Mouse (Mus musculus): ENCODE data around the gene Actn4.

The Actn4 gene

GRCm38 (mm10) chr7:28961927-28962670, at the start of gene Actn4:
Gene Actn4, minus strand, starts transcription at chr7:28962340.
- DNase-seq (ENCODE audit: low read depth, low spot score): peak; percentile 95

DNA sequence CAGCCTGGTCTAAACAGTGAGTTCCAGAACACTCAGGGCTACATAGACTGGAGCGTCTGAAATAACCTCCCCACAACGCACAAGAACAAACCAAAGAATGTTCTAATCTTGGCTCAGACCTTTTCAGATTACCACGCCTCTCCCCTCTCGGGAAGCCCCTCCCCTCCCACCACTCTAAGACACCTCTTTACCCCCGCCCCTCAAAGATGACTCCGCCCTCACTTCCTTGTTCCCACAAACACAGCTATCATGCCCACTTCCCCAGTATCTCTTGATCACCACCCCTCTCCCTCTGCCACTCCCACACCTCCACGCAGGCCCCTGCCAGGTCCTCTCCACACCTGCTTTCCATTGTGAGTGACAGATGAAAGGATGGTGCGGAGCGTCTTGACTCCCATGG, 46.6 kb upstream of the Actn4 start:
- DNase-seq (ENCODE audit: low read depth, low spot score): no peak

DNA sequence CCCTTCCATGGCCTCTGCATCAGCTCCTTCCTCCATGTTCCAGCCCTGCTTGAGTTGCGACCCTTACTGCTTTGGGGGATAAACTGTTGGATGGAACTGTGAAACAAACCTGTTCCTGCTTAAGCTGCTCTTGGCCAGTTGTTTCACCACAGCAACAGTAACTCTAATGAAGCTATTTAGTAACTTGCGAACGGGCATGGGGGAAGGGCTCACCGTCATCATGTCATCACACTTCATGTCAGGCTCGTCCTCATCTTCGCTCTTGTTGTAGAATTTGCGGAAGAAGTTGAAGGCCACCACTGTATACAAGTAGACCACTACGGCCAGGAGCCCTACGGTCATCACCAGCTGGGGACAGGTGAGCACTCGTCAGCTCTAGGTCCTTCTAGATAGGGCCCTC, 46.0 kb upstream of the Actn4 start:
- no peak for DNase-seq (ENCODE audit: low read depth, low spot score)

DNA sequence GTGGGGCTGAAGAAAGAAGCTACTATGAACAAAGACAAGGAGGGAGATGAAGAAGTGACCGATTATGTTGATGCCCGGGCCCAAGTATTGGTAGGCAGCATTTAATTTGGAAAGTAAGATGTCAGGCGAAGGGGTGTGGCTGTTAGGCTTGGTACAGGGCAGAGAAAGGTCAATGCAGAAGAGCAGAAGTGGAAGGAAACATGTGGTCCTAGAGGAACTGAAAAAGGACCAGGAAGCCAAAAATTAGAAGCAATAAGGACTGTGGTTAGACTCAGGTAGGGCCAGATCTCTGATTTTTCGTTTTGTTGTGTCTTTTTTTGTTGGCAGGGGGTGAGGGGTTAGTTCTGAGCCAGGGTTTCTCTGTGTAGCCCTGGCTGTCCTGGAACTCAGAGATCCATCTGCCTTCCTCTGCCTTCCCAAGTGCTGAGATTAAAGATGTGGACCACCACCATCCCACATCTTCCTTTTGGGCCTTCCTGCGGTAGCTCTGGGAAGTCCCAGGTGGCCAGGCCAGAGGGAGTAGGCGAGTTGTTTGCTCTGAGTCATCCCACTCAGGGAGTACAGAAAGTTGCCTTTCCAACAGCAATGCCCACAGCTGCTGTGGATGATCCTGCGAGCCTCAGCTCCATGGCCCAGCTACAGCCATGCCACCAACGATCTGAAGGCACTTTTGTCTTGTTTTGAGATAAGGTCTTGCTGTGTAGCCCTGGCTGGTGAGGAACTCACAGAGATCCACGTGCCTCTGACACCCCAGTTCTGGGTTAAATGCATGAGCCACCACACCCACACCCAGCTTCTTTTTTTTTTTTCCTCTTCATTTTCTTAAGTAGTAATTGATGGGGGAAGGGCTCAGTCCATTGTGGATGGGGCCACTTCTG, 45.3 kb upstream of the Actn4 start:
- DNase-seq (ENCODE audit: low read depth, low spot score): no peak

DNA sequence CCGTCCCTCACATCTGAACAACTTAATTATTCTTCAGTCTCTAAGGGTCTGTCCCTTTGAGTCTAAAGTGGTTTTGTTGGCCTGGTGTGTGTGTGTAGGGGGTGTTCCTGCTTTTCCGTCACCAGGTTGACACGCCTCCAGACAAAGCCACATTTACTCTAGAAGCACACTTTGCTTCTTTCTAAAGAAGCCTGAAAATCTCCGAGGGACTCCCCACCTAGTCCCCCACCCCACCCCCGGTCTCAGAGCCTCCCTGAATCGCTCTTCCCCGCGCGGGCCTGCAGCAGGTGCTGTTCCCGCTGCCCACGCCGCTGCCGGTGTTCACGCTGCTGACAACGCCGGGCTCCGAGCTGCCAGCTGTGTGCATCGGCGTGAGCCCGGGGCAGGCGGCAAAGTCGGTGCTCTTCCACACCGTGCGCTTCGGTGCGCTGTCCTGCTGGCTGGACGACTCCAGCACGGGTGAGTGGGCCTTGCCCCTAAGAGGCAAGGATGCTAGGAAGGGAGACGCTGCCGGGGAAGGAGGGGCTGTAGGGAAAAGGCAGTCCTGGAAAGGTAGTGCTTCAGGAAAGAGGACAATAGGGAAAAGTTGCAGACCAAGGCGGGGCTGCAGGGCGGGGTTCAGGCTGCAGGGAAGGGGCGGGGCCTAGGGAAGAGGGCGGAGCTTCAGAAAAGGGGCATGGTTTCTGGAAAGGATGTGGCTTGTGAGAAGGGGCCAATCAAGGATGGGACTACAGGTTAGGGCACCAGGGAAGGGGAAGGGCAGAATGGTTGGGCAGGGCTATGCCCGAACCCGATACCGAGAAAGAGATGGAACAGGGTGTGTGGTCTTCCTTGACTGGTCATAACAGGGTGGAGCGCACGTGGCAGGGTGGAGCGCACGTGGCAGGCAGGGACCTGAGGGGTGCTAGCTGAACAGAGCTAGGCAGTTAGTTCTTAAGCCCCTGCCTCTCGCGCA, 38.8 kb upstream of the Actn4 start:
- no peak for DNase-seq (ENCODE audit: low read depth, low spot score)

DNA sequence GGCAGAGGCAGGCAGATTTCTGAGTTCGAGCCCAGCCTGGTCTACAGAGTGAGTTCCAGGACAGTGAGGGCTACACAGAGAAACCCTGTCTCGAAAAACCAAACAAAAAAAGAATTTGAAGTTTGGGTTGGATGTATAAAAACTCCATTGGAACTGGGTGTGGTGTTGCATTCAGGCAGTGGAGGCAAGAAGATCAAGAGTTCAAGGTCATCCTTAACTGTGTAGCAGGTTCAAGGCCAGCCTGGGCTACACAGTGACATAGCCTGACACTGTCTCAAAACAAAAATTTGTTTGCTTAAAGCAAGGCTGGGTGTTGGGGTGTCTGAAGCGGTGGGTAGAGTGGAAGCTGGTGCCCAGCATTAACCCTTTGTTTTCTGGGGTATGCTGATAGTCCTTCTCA, 31.3 kb upstream of the Actn4 start:
- DNase-seq (ENCODE audit: low read depth, low spot score): no peak

DNA sequence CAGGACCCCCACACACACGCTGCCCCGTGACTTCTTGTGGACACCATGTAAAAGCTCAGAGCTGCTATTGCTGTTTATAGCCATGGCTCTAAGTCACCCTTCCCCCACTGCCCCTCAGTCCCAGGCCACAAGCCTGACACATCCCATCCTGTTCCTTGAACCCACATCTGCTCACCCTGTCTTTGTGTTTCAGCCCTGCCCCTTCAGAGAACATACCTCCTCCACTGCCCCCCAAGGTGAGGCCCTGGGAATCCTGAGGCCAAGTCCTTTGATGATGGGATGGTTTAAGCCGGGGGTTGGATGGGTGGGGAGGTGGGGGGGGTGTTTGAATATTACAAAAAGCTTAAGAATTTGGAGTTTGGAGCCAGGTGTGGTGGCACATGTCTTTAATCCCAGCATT, 30.9 kb upstream of the Actn4 start:
- no peak for DNase-seq (ENCODE audit: low read depth, low spot score)

GRCm38 (mm10) chr7:28991616-28992015, 29.5 kb upstream of the Actn4 start:
- DNase-seq (ENCODE audit: low read depth, low spot score): no peak

- no peak for DNase-seq (ENCODE audit: low read depth, low spot score)
Observed at GRCm38 (mm10) chr7:28990766-28991273, 28.7 kb upstream of the Actn4 start.

- DNase-seq (ENCODE audit: low read depth, low spot score): no peak
Observed at GRCm38 (mm10) chr7:28985207-28985606, 23.1 kb upstream of the Actn4 start.

DNA sequence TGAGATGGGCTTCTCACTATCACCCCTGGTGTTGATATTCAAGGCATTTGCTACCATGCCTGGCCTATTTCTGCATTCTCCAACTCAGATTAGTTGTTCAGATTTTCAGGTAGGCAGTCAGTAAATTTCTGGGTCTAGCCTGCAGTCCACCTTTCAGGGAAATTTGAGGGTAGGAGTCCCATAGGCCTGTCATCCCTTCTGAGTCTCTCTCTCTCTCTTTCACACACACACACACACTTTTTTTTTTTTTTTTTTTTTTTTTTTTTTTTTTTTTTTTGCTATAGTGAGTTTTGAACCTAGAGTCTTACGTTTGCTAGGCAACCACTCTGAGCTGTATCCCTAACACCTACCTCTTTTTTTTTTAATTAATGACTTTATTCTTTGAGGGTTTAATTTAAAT, 22.3 kb upstream of the Actn4 start:
- DNase-seq (ENCODE audit: low read depth, low spot score): no peak

DNA sequence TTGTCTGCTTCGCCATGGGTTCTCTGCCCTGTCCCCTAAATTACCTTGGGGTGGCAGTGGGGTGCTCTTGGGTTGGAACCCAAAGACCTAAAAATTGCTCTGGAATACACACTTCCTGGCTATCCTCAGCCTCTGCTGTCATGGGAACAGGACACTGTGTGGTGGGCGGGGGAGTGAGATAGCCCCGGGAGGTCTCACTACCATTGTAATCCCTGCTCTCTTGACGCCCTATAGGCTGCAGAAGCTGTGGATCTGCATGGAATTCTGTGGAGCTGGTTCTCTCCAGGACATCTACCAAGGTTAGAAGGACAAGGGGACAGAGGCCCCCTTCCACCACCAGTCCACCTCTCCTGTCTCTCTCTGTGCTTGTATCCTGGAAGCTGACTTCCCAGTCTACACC, 21.7 kb upstream of the Actn4 start:
- DNase-seq (ENCODE audit: low read depth, low spot score): no peak

DNA sequence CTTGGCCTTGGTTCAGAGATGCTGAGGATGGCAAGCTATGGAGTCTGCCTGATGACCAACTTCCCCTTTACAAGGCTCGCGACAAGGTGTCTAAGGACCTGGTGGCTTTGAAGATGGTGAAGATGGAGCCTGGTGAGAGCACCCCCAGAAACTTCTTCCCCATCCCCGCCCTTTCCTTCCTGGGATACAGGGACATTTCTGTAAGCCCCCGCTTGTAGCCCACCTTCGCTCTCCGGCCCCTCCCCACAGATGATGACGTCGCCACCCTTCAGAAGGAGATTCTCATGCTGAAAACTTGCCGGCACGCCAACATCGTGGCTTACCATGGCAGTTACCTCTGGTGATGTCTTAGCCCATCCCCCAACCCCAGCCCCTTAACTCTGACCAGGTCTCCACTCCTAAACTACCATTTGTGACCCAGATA, 21.0 kb upstream of the Actn4 start:
- no peak for DNase-seq (ENCODE audit: low read depth, low spot score)

- DNase-seq (ENCODE audit: low read depth, low spot score): no peak
Observed at GRCm38 (mm10) chr7:28982274-28983013, 20.3 kb upstream of the Actn4 start.

GRCm38 (mm10) chr7:28981651-28982273, 19.6 kb upstream of the Actn4 start, which contains the start of the genes Eif3k and Map4k1:
Gene Eif3k, minus strand, starts transcription at chr7:28981864.
Gene Map4k1, plus strand, starts transcription at chr7:28982050.
- peak; percentile 98 for DNase-seq (ENCODE audit: low read depth, low spot score)

DNA sequence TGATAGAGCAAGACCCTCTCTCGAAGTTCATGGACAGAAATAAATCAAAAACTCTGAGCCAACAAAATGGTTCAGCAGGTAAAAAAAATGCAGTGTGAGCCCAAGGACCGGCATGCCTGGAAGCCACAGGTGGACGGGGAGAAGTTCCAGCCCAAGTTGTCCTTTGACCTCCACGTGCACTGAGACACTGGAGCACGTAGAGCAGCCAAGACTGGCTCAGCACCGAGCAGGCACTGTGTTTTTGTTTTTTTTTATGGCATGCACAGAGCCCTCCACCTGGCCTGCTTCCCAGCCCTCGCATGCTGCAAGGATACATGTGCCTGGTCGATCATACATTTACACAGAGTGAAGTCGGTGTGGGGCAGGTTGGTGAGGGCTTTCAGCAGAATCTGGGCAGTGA, 15.4 kb upstream of the Actn4 start:
- DNase-seq (ENCODE audit: low read depth, low spot score): no peak

- DNase-seq (ENCODE audit: low read depth, low spot score): no peak
Observed at GRCm38 (mm10) chr7:28973025-28973424, 10.9 kb upstream of the Actn4 start.

- DNase-seq (ENCODE audit: low read depth, low spot score): peak; percentile 36
Observed at GRCm38 (mm10) chr7:28972542-28972985, 10.4 kb upstream of the Actn4 start.

GRCm38 (mm10) chr7:28971770-28972269, 9.7 kb upstream of the Actn4 start:
- no peak for DNase-seq (ENCODE audit: low read depth, low spot score)

DNA sequence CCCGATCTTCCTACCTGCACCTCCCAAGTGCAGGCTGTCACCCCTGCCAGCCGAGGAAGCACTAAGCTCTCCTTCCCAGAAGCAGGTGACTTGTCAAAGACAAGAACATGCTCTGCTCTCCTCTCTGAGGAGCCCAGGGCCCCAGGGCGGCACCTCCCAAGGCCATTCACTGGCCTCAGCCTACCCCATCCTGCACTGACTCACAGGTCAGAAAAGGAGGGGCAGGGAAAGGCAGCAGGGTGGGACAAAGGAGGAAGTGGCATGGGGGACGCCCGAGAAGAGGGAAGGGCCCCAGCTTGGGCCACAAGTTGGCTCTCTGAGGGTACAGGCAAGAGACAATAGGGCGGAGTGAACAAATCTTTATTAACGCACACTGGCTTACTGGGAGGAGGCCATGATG, 8.9 kb upstream of the Actn4 start:
- DNase-seq (ENCODE audit: low read depth, low spot score): no peak
